Mouse (Mus musculus): Measurements from ENCODE around the gene Lamtor2. TPM values are rescaled to one million over a fixed set of nuclear protein-coding genes. Genes with fewer than 3 reads are reported as not detected.
A peak's percentile ranks its signal among the peaks of the same experiment; 100 is the strongest.
"Not testable (repeated sequence)": the region's sequence is repeated elsewhere in the genome, so short reads cannot be mapped to it uniquely, and the experiment has no call there.

Lamtor2 gene
- total RNA-seq (2022) = 100 to 1,000 TPM; 104 to 116 (median 107) TPM

GRCm38 (mm10) chr3:88552676-88553524 lies at the start of gene Lamtor2:
Lamtor2 (minus strand) TSS chr3:88553074.
- DNase-seq (ENCODE audit: low spot score) = peak; percentile 99

GRCm38 (mm10) chr3:88602466-88602865 lies 49.6 kb upstream of the Lamtor2 start:
- DNase-seq (ENCODE audit: low spot score) = no peak

GRCm38 (mm10) chr3:88596547-88596946 lies 43.7 kb upstream of the Lamtor2 start:
- DNase-seq (ENCODE audit: low spot score) = not testable (repeated sequence)

- no peak for DNase-seq (ENCODE audit: low spot score)
Measured at GRCm38 (mm10) chr3:88593893-88594580, 41.2 kb upstream of the Lamtor2 start.

- DNase-seq (ENCODE audit: low spot score) = no peak
Measured at GRCm38 (mm10) chr3:88592942-88593576, 40.2 kb upstream of the Lamtor2 start.

GRCm38 (mm10) chr3:88591950-88592731 lies 39.3 kb upstream of the Lamtor2 start:
- DNase-seq (ENCODE audit: low spot score) = peak; percentile 78

- no peak for DNase-seq (ENCODE audit: low spot score)
Measured at GRCm38 (mm10) chr3:88591044-88591443, 38.2 kb upstream of the Lamtor2 start.

- no peak for DNase-seq (ENCODE audit: low spot score)
Measured at GRCm38 (mm10) chr3:88590246-88590645, 37.4 kb upstream of the Lamtor2 start.

GRCm38 (mm10) chr3:88586640-88587039 lies 33.8 kb upstream of the Lamtor2 start:
- no peak for DNase-seq (ENCODE audit: low spot score)

GRCm38 (mm10) chr3:88585769-88586168 lies 32.9 kb upstream of the Lamtor2 start:
- no peak for DNase-seq (ENCODE audit: low spot score)

GRCm38 (mm10) chr3:88579454-88580117 lies 26.7 kb upstream of the Lamtor2 start:
- peak; percentile 87 for DNase-seq (ENCODE audit: low spot score)

- no peak for DNase-seq (ENCODE audit: low spot score)
Measured at GRCm38 (mm10) chr3:88578498-88579424, 25.9 kb upstream of the Lamtor2 start.

GRCm38 (mm10) chr3:88577846-88578245 lies 25.0 kb upstream of the Lamtor2 start:
- DNase-seq (ENCODE audit: low spot score) = not testable (repeated sequence)

GRCm38 (mm10) chr3:88575540-88575939 lies 22.7 kb upstream of the Lamtor2 start, which contains the start of gene Ssr2:
Ssr2 (plus strand) TSS chr3:88575876.
- DNase-seq (ENCODE audit: low spot score) = no peak

- no peak for DNase-seq (ENCODE audit: low spot score)
Measured at GRCm38 (mm10) chr3:88573810-88574209, 20.9 kb upstream of the Lamtor2 start.

GRCm38 (mm10) chr3:88572835-88573234 lies 20.0 kb upstream of the Lamtor2 start:
- DNase-seq (ENCODE audit: low spot score) = no peak

- DNase-seq (ENCODE audit: low spot score) = no peak
Measured at GRCm38 (mm10) chr3:88571856-88572255, 19.0 kb upstream of the Lamtor2 start.

- no peak for DNase-seq (ENCODE audit: low spot score)
Measured at GRCm38 (mm10) chr3:88570341-88570740, 17.5 kb upstream of the Lamtor2 start.

- no peak for DNase-seq (ENCODE audit: low spot score)
Measured at GRCm38 (mm10) chr3:88569694-88570093, 16.8 kb upstream of the Lamtor2 start.

- no peak for DNase-seq (ENCODE audit: low spot score)
Measured at GRCm38 (mm10) chr3:88569093-88569492, 16.2 kb upstream of the Lamtor2 start.
